Mouse (Mus musculus) ovary, adult 10 weeks (tissue): ENCODE measurements around the gene Vmp1. TPM values are rescaled to one million over a fixed set of nuclear protein-coding genes. Genes with fewer than 3 reads are reported as not detected.

Source experiments
- polyA plus RNA-seq: library from polyadenylated mRNA; stranded (reverse); fragments of 350-450 nt; fragmentation: Illumina TruSeq; extraction: RNeasy Lipid Tissue Mini Kit (QIAGEN cat#74804); gene quantifications from one replicate; pipeline ENCODE4 v1.2.3, GENCODE M21; 2014

The Vmp1 gene
- 197 TPM for polyA plus RNA-seq

GRCm38 (mm10) chr11:86683395-86684125 lies at the start of gene Vmp1, which contains the start of gene Ptrh2:
Gene Vmp1, minus strand, starts transcription at chr11:86683836.
Gene Ptrh2, plus strand, starts transcription at chr11:86683985.

GRCm38 (mm10) chr11:86544639-86545299 lies 138.9 kb downstream of the Vmp1 start, which contains the start of the genes Rps6kb1 and Tubd1:
Gene Rps6kb1, minus strand, starts transcription at chr11:86544805.
Gene Tubd1, plus strand, starts transcription at chr11:86544991.

Other genes with a start within 250 kb of the Vmp1 start
- gene Rnft1, start 199.2 kb downstream of the Vmp1 start, polyA plus RNA-seq = 85.3 TPM
- gene Rps6kb1, start 139.0 kb downstream of the Vmp1 start, polyA plus RNA-seq = 62.3 TPM
- gene Tubd1, start 138.8 kb downstream of the Vmp1 start, polyA plus RNA-seq = 7.4 TPM
- 31.0 TPM for gene Ptrh2, start 149 bp upstream of the Vmp1 start, polyA plus RNA-seq
- 432 TPM for gene Cltc, start 73.7 kb upstream of the Vmp1 start, polyA plus RNA-seq
- 198 TPM for gene Dhx40, start 123.9 kb upstream of the Vmp1 start, polyA plus RNA-seq